ENCODE assay signal across 9 mouse cellular contexts in genomic region chr12:33110894-33111471, GRCm38 (mm10). TPM values are rescaled to one million over a fixed set of nuclear protein-coding genes. Genes with fewer than 3 reads are reported as not detected.
A peak's percentile ranks its signal among the peaks of the same experiment; 100 is the strongest.
DNase-seq lines count a peak whose midpoint lies in the region; ATAC-seq and TF ChIP-seq lines count a peak whose summit lies in the region.
"Had no signal": no experiment of that assay in that cellular context is flagged by ENCODE, and none has a peak within 500 bp of the region (broad histone marks: within the 10 kb centered on the region; RNA-seq: fewer than 3 reads in every experiment).

No protein-coding gene starts in this region.

- H3K4me1 ChIP-seq in neural tube, embryonic 11.5 days (ENCODE audit: control insufficient read depth, insufficient read depth, low read length), result peaks cover 8% of the 10 kb centered on the region; the same call in 1 of the 2 replicates
- peaks cover 29% of the 10 kb centered on the region for H3K4me1 ChIP-seq in embryonic facial prominence, embryonic 13.5 days
- H3K4me1 ChIP-seq in heart, postnatal 0 days (ENCODE audit: control insufficient read depth, insufficient read depth), result peaks cover 10% of the 10 kb centered on the region; the same call in 1 of the 2 replicates
- H3K4me1 ChIP-seq in lung, embryonic 15.5 days, result peaks cover 22% of the 10 kb centered on the region
- H3K4me1 ChIP-seq: liver, embryonic 13.5 days had no signal

- 0 out of 2 replicates have a peak, but pooled peaks have one; percentile 47 for TF ChIP-seq EP300 in heart, postnatal 0 days (IDR thresholded peaks at IDR 0.05; ENCODE audit: low read depth)

- no peak for DNase-seq in neural tube, embryonic 11.5 days (ENCODE audit: low spot score)
- DNase-seq in neural tube, embryonic 10.5 days (ENCODE audit: extremely low spot score, low spot score), result no peak
- DNase-seq in heart, postnatal 0 days (ENCODE audit: low spot score), result peak; percentile 58
- DNase-seq in kidney, postnatal 10 days, result peak; percentile 58
- DNase-seq in right cerebral cortex, postnatal 4 days, result peak; percentile 38
- no peak for DNase-seq in thymus, adult 18-20 months
- DNase-seq: liver, embryonic 13.5 days had no signal

- no peaks in the 10 kb centered on the region for H3K9me3 ChIP-seq in neural tube, embryonic 11.5 days (ENCODE audit: control insufficient read depth, low read length)
- no peaks in the 10 kb centered on the region for H3K9me3 ChIP-seq in embryonic facial prominence, embryonic 13.5 days
- no peaks in the 10 kb centered on the region for H3K9me3 ChIP-seq in heart, postnatal 0 days (replicated peaks; ENCODE audit: control insufficient read depth, low read length)
- no peaks in the 10 kb centered on the region for H3K9me3 ChIP-seq in lung, embryonic 15.5 days
- H3K9me3 ChIP-seq: liver, embryonic 13.5 days had no signal

- peak; percentile 36; the same call in 1 of the 2 replicates for ATAC-seq in neural tube, embryonic 11.5 days (ENCODE audit: insufficient read depth, low FRiP score, low TSS enrichment)
- no peak for ATAC-seq in embryonic facial prominence, embryonic 13.5 days (ENCODE audit: insufficient number of reproducible peaks, insufficient read depth, low FRiP score, low TSS enrichment, low read depth)
- peak; percentile 66 for ATAC-seq in heart, postnatal 0 days (ENCODE audit: insufficient read depth, low read depth)
- peak; percentile 79 for ATAC-seq in lung, embryonic 15.5 days (ENCODE audit: borderline replicate concordance, extremely low read depth, low FRiP score, low TSS enrichment)

- WGBS in neural tube, embryonic 11.5 days, result 36% methylated on average over 14 of the region's 14 CpGs
- WGBS in embryonic facial prominence, embryonic 13.5 days, result 12% methylated on average over 14 of the region's 14 CpGs
- 13% methylated on average over 14 of the region's 14 CpGs for WGBS in heart, postnatal 0 days
- WGBS in lung, embryonic 15.5 days, result 4% methylated on average over 14 of the region's 14 CpGs

- H3K27me3 ChIP-seq in neural tube, embryonic 11.5 days (ENCODE audit: control insufficient read depth, insufficient read depth, low read length), result no peaks in the 10 kb centered on the region
- H3K27me3 ChIP-seq in embryonic facial prominence, embryonic 13.5 days, result no peaks in the 10 kb centered on the region
- H3K27me3 ChIP-seq in heart, postnatal 0 days (ENCODE audit: control insufficient read depth, insufficient read depth, low read length), result no peaks in the 10 kb centered on the region
- H3K27me3 ChIP-seq in lung, embryonic 15.5 days, result no peaks in the 10 kb centered on the region
- H3K27me3 ChIP-seq: liver, embryonic 13.5 days had no signal

- no peak overlapping the region for H3K4me3 ChIP-seq in neural tube, embryonic 11.5 days (ENCODE audit: low read depth, low read length)
- H3K4me3 ChIP-seq in embryonic facial prominence, embryonic 13.5 days, result no peak overlapping the region
- no peak overlapping the region for H3K4me3 ChIP-seq in heart, postnatal 0 days (ENCODE audit: low read depth, low read length)
- H3K4me3 ChIP-seq in lung, embryonic 15.5 days, result no peak overlapping the region
- H3K4me3 ChIP-seq: liver, embryonic 13.5 days had no signal

- no peak overlapping the region for H3K27ac ChIP-seq in neural tube, embryonic 11.5 days (ENCODE audit: low read depth, low read length)
- peak overlapping the region; percentile 85 for H3K27ac ChIP-seq in embryonic facial prominence, embryonic 13.5 days
- H3K27ac ChIP-seq in heart, postnatal 0 days (ENCODE audit: low read depth), result peak overlapping the region; percentile 65
- peak overlapping the region; percentile 87 for H3K27ac ChIP-seq in lung, embryonic 15.5 days
- H3K27ac ChIP-seq: liver, embryonic 13.5 days had no signal

- H3K4me2 ChIP-seq in neural tube, embryonic 11.5 days (ENCODE audit: low read depth), result no peak overlapping the region
- peak overlapping the region; percentile 33 for H3K4me2 ChIP-seq in embryonic facial prominence, embryonic 13.5 days
- peak overlapping the region; percentile 25; the same call in 1 of the 2 replicates for H3K4me2 ChIP-seq in heart, postnatal 0 days (ENCODE audit: low read depth, low read length)
- peak overlapping the region; percentile 31; the same call in 1 of the 2 replicates for H3K4me2 ChIP-seq in lung, embryonic 15.5 days
- H3K4me2 ChIP-seq: liver, embryonic 13.5 days had no signal

- no peak for TF ChIP-seq CTCF in heart, postnatal 0 days (IDR thresholded peaks at IDR 0.05; ENCODE audit: low read depth)

- H3K36me3 ChIP-seq in neural tube, embryonic 11.5 days (ENCODE audit: control insufficient read depth, insufficient read depth, low read length), result no peaks in the 10 kb centered on the region
- no peaks in the 10 kb centered on the region for H3K36me3 ChIP-seq in embryonic facial prominence, embryonic 13.5 days
- H3K36me3 ChIP-seq in heart, postnatal 0 days (replicated peaks; ENCODE audit: control insufficient read depth, insufficient read depth, low read length), result no peaks in the 10 kb centered on the region
- no peaks in the 10 kb centered on the region for H3K36me3 ChIP-seq in lung, embryonic 15.5 days
- H3K36me3 ChIP-seq: liver, embryonic 13.5 days had no signal

- H3K9ac ChIP-seq in neural tube, embryonic 11.5 days (ENCODE audit: low read length), result no peak overlapping the region
- peak overlapping the region; percentile 11; the same call in 1 of the 2 replicates for H3K9ac ChIP-seq in embryonic facial prominence, embryonic 13.5 days
- H3K9ac ChIP-seq in heart, postnatal 0 days (replicated peaks; ENCODE audit: low read depth, low read length), result peak overlapping the region; percentile 42
- H3K9ac ChIP-seq in lung, embryonic 15.5 days, result no peak overlapping the region
- H3K9ac ChIP-seq: liver, embryonic 13.5 days had no signal

RNA-seq across cellular contexts. Expression of gene Cdhr3, which starts 18.3 kb away (rescaled TPM):
- polyA plus RNA-seq in neural tube, embryonic 11.5 days (2014; fragmentation: Nextera tagmentation; extraction: Ambion mirVana), result 0.17 TPM in 1 of 2 replicates, not detected in the other
- not detected in 2 replicates for polyA plus RNA-seq in embryonic facial prominence, embryonic 13.5 days (2015; fragmentation: Nextera tagmentation; extraction: Ambion mirVana)
- 1.5 TPM in 1 of 2 replicates, not detected in the other for total RNA-seq in heart, postnatal 0 days (2014; rRNA removed; ENCODE audit: low replicate concordance)
- 0.73 and 1.2 TPM in 2 replicates for polyA plus RNA-seq in heart, postnatal 0 days (2015; fragmentation: Nextera tagmentation; extraction: Ambion mirVana)
- polyA plus RNA-seq in lung, embryonic 15.5 days (2015; fragmentation: Nextera tagmentation; extraction: Ambion mirVana), result 0.39 and 0.44 TPM in 2 replicates
- polyA plus RNA-seq: liver, embryonic 13.5 days had no signal

RNA-seq across cellular contexts. Expression of gene Atxn7l1, which starts 36.5 kb away (rescaled TPM):
- polyA plus RNA-seq in neural tube, embryonic 11.5 days (2014; fragmentation: Nextera tagmentation; extraction: Ambion mirVana), result 21.3 and 22.2 TPM in 2 replicates
- polyA plus RNA-seq in embryonic facial prominence, embryonic 13.5 days (2015; fragmentation: Nextera tagmentation; extraction: Ambion mirVana), result 15.4 and 16.4 TPM in 2 replicates
- total RNA-seq in heart, postnatal 0 days (2014; rRNA removed; ENCODE audit: low replicate concordance), result 6.7 and 11.1 TPM in 2 replicates
- 4.5 and 5.3 TPM in 2 replicates for polyA plus RNA-seq in heart, postnatal 0 days (2015; fragmentation: Nextera tagmentation; extraction: Ambion mirVana)
- 11.8 and 12.4 TPM in 2 replicates for polyA plus RNA-seq in lung, embryonic 15.5 days (2015; fragmentation: Nextera tagmentation; extraction: Ambion mirVana)

Comparison
In these comparisons a context has a peak if more than half of its experiments do, and no peak if none do; other contexts are left out.
1. DNase-seq: peak in heart, postnatal 0 days (single experiment), kidney, postnatal 10 days (single experiment) and right cerebral cortex, postnatal 4 days (single experiment); none in neural tube, embryonic 11.5 days (single experiment), neural tube, embryonic 10.5 days (single experiment) and thymus, adult 18-20 months (0 of 2).
2. H3K9ac ChIP-seq: peak in embryonic facial prominence, embryonic 13.5 days (single experiment) and heart, postnatal 0 days (single experiment); none in neural tube, embryonic 11.5 days (single experiment) and lung, embryonic 15.5 days (single experiment).